Mouse (Mus musculus) lung, adult 2 months (tissue): ENCODE results near the gene Ptprd.

Experiments
- CTCF ChIP-seq: fragments of 200-500 bp; IDR thresholded peaks from 2 replicates; pipeline ENCODE4 v1.5.1; 2011; ENCODE audit warnings: mild to moderate bottlenecking, low read length, control low read depth; ENCODE audit not compliant: insufficient read depth
- POLR2A ChIP-seq: fragments of 200-500 bp; IDR thresholded peaks from 2 replicates; pipeline ENCODE4 v1.6.1; 2011; ENCODE audit warnings: low read depth, mild to moderate bottlenecking, control low read depth, low read length, borderline replicate concordance; ENCODE audit errors: extremely low read depth

DNA sequence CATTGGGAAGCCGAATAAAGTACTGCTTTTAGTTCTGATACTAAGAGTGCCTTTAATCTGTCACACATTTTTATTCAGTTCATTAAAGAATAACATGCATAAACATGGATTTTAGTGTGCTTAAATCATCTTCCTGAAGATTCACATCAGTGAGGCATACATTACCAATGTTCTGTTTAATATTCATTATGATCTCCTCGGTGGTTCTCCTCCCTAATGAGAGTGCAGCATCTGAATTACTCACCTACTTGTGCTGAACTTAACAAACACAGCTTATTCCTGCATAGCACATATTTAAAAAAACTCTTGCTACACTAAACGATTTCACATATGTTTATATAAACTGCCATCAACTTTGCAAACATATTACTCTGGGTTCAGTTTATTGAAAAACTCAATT, 698.7 kb downstream of the Ptprd start:
- no peak for TF ChIP-seq POLR2A
- TF ChIP-seq CTCF = no peak
